Mouse (Mus musculus): Measurements from ENCODE around the gene Ehd2.

GRCm38 (mm10) chr7:15991764-15992163, 24.4 kb upstream of the Ehd2 start:
- TF ChIP-seq CTCF (IDR thresholded peaks at IDR 0.05; ENCODE audit: control insufficient read depth, insufficient read depth, insufficient replicate concordance, low read depth, low read length), result no peak
- no peak for TF ChIP-seq POLR2A (IDR thresholded peaks at IDR 0.05; ENCODE audit: control insufficient read depth, low read depth, low read length)

Data from testis, adult 2 months (tissue).